Mouse (Mus musculus) inflammation-experienced regulatory T-cells (primary cell): ENCODE data around the gene Efnb2. TPM values are rescaled to one million over a fixed set of nuclear protein-coding genes. Genes with fewer than 3 reads are reported as not detected.

Experiments
- polyA plus RNA-seq, 2 experiments: library from polyadenylated mRNA; unstranded; fragments of 100-300 nt; shearing (Covaris generic); gene quantifications; one replicate each; pipeline ENCODE4 v1.2.1; 2017

Efnb2 gene
- 1 to 10 TPM in 1 of 2 experiments, under 1 TPM in 1; 0.68 to 1.3 TPM for polyA plus RNA-seq

DNA sequence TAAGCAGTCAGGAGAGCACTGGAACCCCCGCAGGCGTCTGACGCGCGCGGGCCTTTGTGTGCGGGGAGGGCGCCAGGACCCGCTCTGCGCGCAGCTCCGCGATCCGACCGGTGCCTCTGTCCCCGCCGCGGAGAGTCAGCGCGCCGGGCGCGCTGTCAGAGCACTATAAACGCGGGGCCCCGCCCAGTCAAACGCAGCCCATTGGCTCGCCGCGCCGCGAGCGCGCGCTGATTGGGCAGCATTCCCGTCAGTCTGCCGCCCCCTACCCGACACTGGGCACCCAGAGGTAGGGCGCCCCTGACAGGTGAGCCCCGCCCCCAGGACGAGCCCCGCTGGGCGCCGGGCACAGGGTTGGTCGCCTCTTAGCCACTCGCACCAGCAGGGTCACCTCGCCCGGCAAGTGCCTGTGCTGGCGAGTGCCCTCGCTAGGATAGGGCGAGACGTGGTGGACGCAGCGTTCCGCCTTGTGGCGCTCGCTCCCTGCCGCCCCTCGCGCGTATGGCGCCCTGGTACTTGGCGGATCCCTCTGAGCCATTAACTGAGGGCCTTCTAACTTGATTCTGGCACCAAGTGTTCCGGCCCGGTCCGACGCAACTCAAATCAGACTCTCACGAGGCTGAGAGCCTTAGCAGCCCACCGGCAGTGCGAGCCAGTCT lies at the start of gene Efnb2:
Efnb2 (minus strand) TSS at position 140 of the 656 bp plus-strand sequence.

DNA sequence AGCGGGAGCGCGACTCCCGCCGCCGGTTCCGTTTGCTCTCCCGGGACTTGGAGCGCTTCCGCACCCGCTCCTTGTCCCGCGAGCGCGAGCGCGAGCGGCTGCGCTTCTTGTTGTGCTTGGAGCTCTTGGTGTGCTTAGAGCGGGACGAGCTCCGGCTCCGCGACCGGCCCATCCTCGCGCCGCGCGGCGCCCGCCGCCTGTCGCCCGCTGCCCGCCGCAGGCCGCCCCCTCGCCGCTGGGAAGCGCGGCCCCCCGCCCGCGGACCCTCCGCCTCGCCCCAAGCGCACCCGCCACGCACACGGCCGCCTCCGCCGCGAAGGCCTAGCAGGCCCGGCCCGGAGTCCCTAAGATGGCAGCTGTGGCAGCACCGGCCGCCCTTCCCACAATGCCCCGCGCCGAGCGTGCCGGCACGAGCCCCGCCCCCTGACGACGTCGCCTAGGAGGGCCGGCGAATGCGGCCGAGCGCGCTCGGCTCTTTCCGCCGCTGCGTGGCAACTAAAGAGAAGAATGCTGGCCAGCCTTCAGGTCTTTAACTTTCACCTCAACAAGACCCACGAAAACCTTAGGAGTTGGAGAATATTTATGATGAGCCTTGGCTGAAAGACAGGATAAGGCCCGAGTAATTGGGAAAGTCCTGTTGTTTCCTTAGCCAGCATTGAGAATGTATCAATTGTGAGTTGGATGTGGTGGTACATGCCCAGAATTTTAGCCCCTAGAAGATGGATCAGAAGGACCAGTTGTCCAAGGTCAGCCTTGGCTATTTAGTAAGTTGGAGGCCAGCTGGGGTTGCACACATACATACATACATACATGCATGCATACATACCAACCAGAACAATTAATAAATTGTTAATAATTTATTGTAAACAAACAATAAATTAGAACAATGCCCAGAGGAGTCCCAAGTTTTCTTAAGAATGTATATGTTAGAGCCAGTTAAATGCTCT lies 29.4 kb upstream of the Efnb2 start, which contains the start of gene Arglu1:
Arglu1 (minus strand) TSS at position 376 of the 947 bp plus-strand sequence.

Other genes starting within 250 kb of the Efnb2 start
- 10 to 100 TPM; 91.4 to 96.4 TPM for gene Arglu1, start 29.3 kb upstream of the Efnb2 start, polyA plus RNA-seq